Mouse (Mus musculus): ENCODE results near the gene Camk2b. TPM values are rescaled to one million over a fixed set of nuclear protein-coding genes. Genes with fewer than 3 reads are reported as not detected.
A peak's percentile ranks its signal among the peaks of the same experiment; 100 is the strongest.

Gene Camk2b
- polyA plus RNA-seq, 1 experiment from 2014 or later: 51.6 TPM

- peak overlapping the region; percentile 29; the same call in 1 of the 2 replicates for H3K9ac ChIP-seq (ENCODE audit: low read length)
- H3K9me3 ChIP-seq (replicated peaks; ENCODE audit: control insufficient read depth, low read length): no peaks in the 10 kb centered on the region
- peaks cover 5% of the 10 kb centered on the region for H3K4me1 ChIP-seq (ENCODE audit: control insufficient read depth, insufficient read depth, low read length)
- ATAC-seq (peak; percentile 58; the same call in 1 of the 2 replicates), DNase-seq (ENCODE audit: low spot score) (peak; percentile 74)
- WGBS: 47% methylated on average over 8 of the region's 8 CpGs
- H3K4me3 ChIP-seq (ENCODE audit: low read depth, low read length): no peak overlapping the region
- no peak overlapping the region for H3K4me2 ChIP-seq (ENCODE audit: low read length)
- no peaks in the 10 kb centered on the region for H3K36me3 ChIP-seq (ENCODE audit: control insufficient read depth, insufficient read depth, low read length)
- no peaks in the 10 kb centered on the region for H3K27me3 ChIP-seq (replicated peaks; ENCODE audit: control insufficient read depth, insufficient read depth, low read length)
- H3K27ac ChIP-seq (ENCODE audit: low read depth, low read length): 0 out of 2 replicates have a peak overlapping the region, but pooled peaks have one; percentile 44
Measured at GRCm38 (mm10) chr11:6075618-6076066, 9.5 kb upstream of the Camk2b start.

- no peaks in the 10 kb centered on the region; the same call in 1 of the 2 replicates for H3K4me1 ChIP-seq (ENCODE audit: control insufficient read depth, insufficient read depth, low read length)
- no peaks in the 10 kb centered on the region for H3K9me3 ChIP-seq (replicated peaks; ENCODE audit: control insufficient read depth, low read length)
- H3K27ac ChIP-seq (ENCODE audit: low read depth, low read length): no peak overlapping the region
- no peaks in the 10 kb centered on the region for H3K36me3 ChIP-seq (ENCODE audit: control insufficient read depth, insufficient read depth, low read length)
- H3K27me3 ChIP-seq (replicated peaks; ENCODE audit: control insufficient read depth, insufficient read depth, low read length): peaks cover 49% of the 10 kb centered on the region
- WGBS: 6% methylated on average over 18 of the region's 19 CpGs
- ATAC-seq (0 out of 2 replicates have a peak, but pooled peaks have one; percentile 27), DNase-seq (ENCODE audit: low spot score) (peak; percentile 78)
- H3K9ac ChIP-seq (ENCODE audit: low read length): peak overlapping the region; percentile 40; the same call in 1 of the 2 replicates
- H3K4me3 ChIP-seq (ENCODE audit: low read depth, low read length): peak overlapping the region; percentile 17
- peak overlapping the region; percentile 38 for H3K4me2 ChIP-seq (ENCODE audit: low read length)
Measured at GRCm38 (mm10) chr11:6068181-6068957, 2.2 kb upstream of the Camk2b start.

- DNase-seq (ENCODE audit: low spot score): no peak
- H3K9ac ChIP-seq (ENCODE audit: low read length): no peak overlapping the region
- no peak overlapping the region for H3K4me3 ChIP-seq (ENCODE audit: low read depth, low read length)
- ATAC-seq: no peak
- H3K27me3 ChIP-seq (replicated peaks; ENCODE audit: control insufficient read depth, insufficient read depth, low read length): peaks cover 54% of the 10 kb centered on the region
- no peaks in the 10 kb centered on the region; the same call in 1 of the 2 replicates for H3K4me1 ChIP-seq (ENCODE audit: control insufficient read depth, insufficient read depth, low read length)
- H3K36me3 ChIP-seq (ENCODE audit: control insufficient read depth, insufficient read depth, low read length): no peaks in the 10 kb centered on the region
- no peak overlapping the region for H3K4me2 ChIP-seq (ENCODE audit: low read length)
- H3K27ac ChIP-seq (ENCODE audit: low read depth, low read length): no peak overlapping the region
- WGBS: 33% methylated on average over 9 of the region's 9 CpGs
- no peaks in the 10 kb centered on the region for H3K9me3 ChIP-seq (replicated peaks; ENCODE audit: control insufficient read depth, low read length)
Measured at GRCm38 (mm10) chr11:6067160-6067559, 998 bp upstream of the Camk2b start.

GRCm38 (mm10) chr11:6065551-6066121 lies 526 bp downstream of the Camk2b start:
- Histone ChIP-seq H3K9ac (ENCODE audit: low read length) (peak overlapping the region; percentile 70), H3K27ac (ENCODE audit: low read depth, low read length) (peak overlapping the region; percentile 72), H3K4me2 (ENCODE audit: low read length) (peak overlapping the region; percentile 57), H3K9me3 (replicated peaks; ENCODE audit: control insufficient read depth, low read length) (no peaks in the 10 kb centered on the region), H3K27me3 (replicated peaks; ENCODE audit: control insufficient read depth, insufficient read depth, low read length) (peaks cover 54% of the 10 kb centered on the region), H3K36me3 (ENCODE audit: control insufficient read depth, insufficient read depth, low read length) (no peaks in the 10 kb centered on the region), H3K4me1 (ENCODE audit: control insufficient read depth, insufficient read depth, low read length) (no peaks in the 10 kb centered on the region; the same call in 1 of the 2 replicates), H3K4me3 (ENCODE audit: low read depth, low read length) (peak overlapping the region; percentile 53)
- WGBS: 2% methylated on average over 78 of the region's 95 CpGs
- peak; percentile 74 for DNase-seq (ENCODE audit: low spot score)
- ATAC-seq: peak; percentile 84

GRCm38 (mm10) chr11:6065046-6065521 lies 1.1 kb downstream of the Camk2b start:
- Histone ChIP-seq H3K9ac (ENCODE audit: low read length) (peak overlapping the region; percentile 70), H3K27me3 (replicated peaks; ENCODE audit: control insufficient read depth, insufficient read depth, low read length) (peaks cover 51% of the 10 kb centered on the region), H3K4me3 (ENCODE audit: low read depth, low read length) (peak overlapping the region; percentile 53), H3K36me3 (ENCODE audit: control insufficient read depth, insufficient read depth, low read length) (no peaks in the 10 kb centered on the region), H3K27ac (ENCODE audit: low read depth, low read length) (peak overlapping the region; percentile 72; the same call in 1 of the 2 replicates), H3K9me3 (replicated peaks; ENCODE audit: control insufficient read depth, low read length) (no peaks in the 10 kb centered on the region), H3K4me1 (ENCODE audit: control insufficient read depth, insufficient read depth, low read length) (no peaks in the 10 kb centered on the region; the same call in 1 of the 2 replicates), H3K4me2 (ENCODE audit: low read length) (peak overlapping the region; percentile 57)
- ATAC-seq: peak; percentile 47
- DNase-seq (ENCODE audit: low spot score): peak; percentile 14
- WGBS: under 1% methylated on average over 50 of the region's 55 CpGs

GRCm38 (mm10) chr11:6064215-6065045 lies 1.7 kb downstream of the Camk2b start:
- H3K9ac ChIP-seq (ENCODE audit: low read length): peak overlapping the region; percentile 70
- 3% methylated on average over 30 of the region's 30 CpGs for WGBS

GRCm38 (mm10) chr11:6063501-6064214 lies 2.5 kb downstream of the Camk2b start:
- ATAC-seq (no peak), DNase-seq (ENCODE audit: low spot score) (no peak)
- peaks cover 51% of the 10 kb centered on the region for H3K27me3 ChIP-seq (replicated peaks; ENCODE audit: control insufficient read depth, insufficient read depth, low read length)
- no peaks in the 10 kb centered on the region for H3K9me3 ChIP-seq (replicated peaks; ENCODE audit: control insufficient read depth, low read length)
- peak overlapping the region; percentile 53 for H3K4me3 ChIP-seq (ENCODE audit: low read depth, low read length)
- WGBS: 46% methylated on average over 17 of the region's 17 CpGs
- no peaks in the 10 kb centered on the region; the same call in 1 of the 2 replicates for H3K4me1 ChIP-seq (ENCODE audit: control insufficient read depth, insufficient read depth, low read length)
- no peak overlapping the region for H3K27ac ChIP-seq (ENCODE audit: low read depth, low read length)
- peak overlapping the region; percentile 70 for H3K9ac ChIP-seq (ENCODE audit: low read length)
- H3K4me2 ChIP-seq (ENCODE audit: low read length): peak overlapping the region; percentile 57
- no peaks in the 10 kb centered on the region for H3K36me3 ChIP-seq (ENCODE audit: control insufficient read depth, insufficient read depth, low read length)

More at GRCm38 (mm10) chr11:6064215-6065045, 1.7 kb downstream of the Camk2b start:
- no peaks in the 10 kb centered on the region for H3K36me3 ChIP-seq (ENCODE audit: control insufficient read depth, insufficient read depth, low read length)
- no peaks in the 10 kb centered on the region for H3K9me3 ChIP-seq (replicated peaks; ENCODE audit: control insufficient read depth, low read length)
- peak overlapping the region; percentile 57 for H3K4me2 ChIP-seq (ENCODE audit: low read length)
- H3K27ac ChIP-seq (ENCODE audit: low read depth, low read length): no peak overlapping the region; the same call in 1 of the 2 replicates
- DNase-seq (ENCODE audit: low spot score) (peak; percentile 36), ATAC-seq (no peak)
- H3K27me3 ChIP-seq (replicated peaks; ENCODE audit: control insufficient read depth, insufficient read depth, low read length): peaks cover 51% of the 10 kb centered on the region
- H3K4me3 ChIP-seq (ENCODE audit: low read depth, low read length): peak overlapping the region; percentile 53
- H3K4me1 ChIP-seq (ENCODE audit: control insufficient read depth, insufficient read depth, low read length): no peaks in the 10 kb centered on the region; the same call in 1 of the 2 replicates

GRCm38 (mm10) chr11:6063065-6063464 lies 3.1 kb downstream of the Camk2b start:
- no peaks in the 10 kb centered on the region for H3K36me3 ChIP-seq (ENCODE audit: control insufficient read depth, insufficient read depth, low read length)
- no peaks in the 10 kb centered on the region for H3K9me3 ChIP-seq (replicated peaks; ENCODE audit: control insufficient read depth, low read length)
- DNase-seq (ENCODE audit: low spot score): no peak
- peaks cover 50% of the 10 kb centered on the region for H3K27me3 ChIP-seq (replicated peaks; ENCODE audit: control insufficient read depth, insufficient read depth, low read length)
- peak overlapping the region; percentile 57 for H3K4me2 ChIP-seq (ENCODE audit: low read length)
- H3K4me3 ChIP-seq (ENCODE audit: low read depth, low read length): peak overlapping the region; percentile 53; the same call in 1 of the 2 replicates
- WGBS: 82% methylated on average over 7 of the region's 7 CpGs
- H3K4me1 ChIP-seq (ENCODE audit: control insufficient read depth, insufficient read depth, low read length): no peaks in the 10 kb centered on the region; the same call in 1 of the 2 replicates
- no peak overlapping the region for H3K27ac ChIP-seq (ENCODE audit: low read depth, low read length)
- no peak overlapping the region for H3K9ac ChIP-seq (ENCODE audit: low read length)
- no peak for ATAC-seq
